Mouse (Mus musculus) 416B (cell line): ENCODE results near the gene Prpf19.

Experiments used
- DNase-seq: peaks from one replicate; pipeline ENCODE4 v3.0.0; 2011; ENCODE audit warnings: low read depth

Prpf19 gene

GRCm38 (mm10) chr19:10895016-10895528 is at the start of gene Prpf19:
TSS of gene Prpf19 (plus strand) at chr19:10895231.
- peak; percentile 97 for DNase-seq

GRCm38 (mm10) chr19:10845454-10845853 is 49.6 kb upstream of the Prpf19 start:
- no peak for DNase-seq

GRCm38 (mm10) chr19:10846150-10846549 is 48.9 kb upstream of the Prpf19 start:
- DNase-seq, result no peak

GRCm38 (mm10) chr19:10847311-10848087 is 47.5 kb upstream of the Prpf19 start:
- DNase-seq, result no peak

- DNase-seq, result no peak
These were observed 39.6 kb upstream of the Prpf19 start for GRCm38 (mm10) chr19:10855422-10855821.

- no peak for DNase-seq
These were observed 38.5 kb upstream of the Prpf19 start for GRCm38 (mm10) chr19:10856520-10856919.

- no peak for DNase-seq
These were observed 34.9 kb upstream of the Prpf19 start for GRCm38 (mm10) chr19:10860072-10860497.

- DNase-seq, result no peak
These were observed 28.7 kb upstream of the Prpf19 start for GRCm38 (mm10) chr19:10866351-10866750.

GRCm38 (mm10) chr19:10867946-10868622 is 26.9 kb upstream of the Prpf19 start:
- DNase-seq, result no peak

GRCm38 (mm10) chr19:10868623-10869141 is 26.3 kb upstream of the Prpf19 start:
- no peak for DNase-seq

- no peak for DNase-seq
These were observed 25.7 kb upstream of the Prpf19 start for GRCm38 (mm10) chr19:10869241-10869885.

- DNase-seq, result no peak
These were observed 25.0 kb upstream of the Prpf19 start, which contains the start of gene Tmem132a for GRCm38 (mm10) chr19:10869886-10870527. TSS of gene Tmem132a (minus strand) at chr19:10869940.

- DNase-seq, result no peak
These were observed 24.4 kb upstream of the Prpf19 start for GRCm38 (mm10) chr19:10870676-10871075.

- no peak for DNase-seq
These were observed 23.6 kb upstream of the Prpf19 start for GRCm38 (mm10) chr19:10871328-10871961.

- DNase-seq, result no peak
These were observed 16.7 kb upstream of the Prpf19 start for GRCm38 (mm10) chr19:10878201-10878837.

GRCm38 (mm10) chr19:10880085-10880974 is 14.7 kb upstream of the Prpf19 start:
- peak; percentile 73 for DNase-seq

GRCm38 (mm10) chr19:10880975-10881425 is 14.0 kb upstream of the Prpf19 start:
- DNase-seq, result peak; percentile 9

- peak; percentile 89 for DNase-seq
These were observed 13.4 kb upstream of the Prpf19 start, which contains the start of gene Tmem109 for GRCm38 (mm10) chr19:10881426-10882154. TSS of gene Tmem109 (minus strand) at chr19:10882001.

GRCm38 (mm10) chr19:10892201-10892600 is 2.8 kb upstream of the Prpf19 start:
- DNase-seq, result no peak
